Mouse (Mus musculus) ES-E14 (cell line): ENCODE results near the gene Chst11.

Experiments
- CHD2 ChIP-seq: IDR thresholded peaks from 2 replicates; pipeline ENCODE4 v1.6.1; 2014; ENCODE audit warnings: mild to moderate bottlenecking, low read depth, low read length, inconsistent platforms
- HCFC1 ChIP-seq: IDR thresholded peaks from 2 replicates; pipeline ENCODE4 v1.6.1; 2012; ENCODE audit warnings: low read length, inconsistent platforms, borderline replicate concordance; ENCODE audit not compliant: insufficient read depth
- MAFK ChIP-seq: IDR thresholded peaks from 2 replicates; pipeline ENCODE4 v1.6.1; 2014; ENCODE audit warnings: mild to moderate bottlenecking, low read depth, low read length, inconsistent platforms; ENCODE audit not compliant: insufficient read depth
- ZC3H11A ChIP-seq: IDR thresholded peaks from 2 replicates; pipeline ENCODE4 v1.6.1; 2012; ENCODE audit warnings: low read depth, mild to moderate bottlenecking, inconsistent platforms, low read length, borderline replicate concordance
- ZNF384 ChIP-seq: IDR thresholded peaks from 2 replicates; pipeline ENCODE4 v1.6.1; 2012; ENCODE audit warnings: low read depth, low read length, inconsistent platforms

DNA sequence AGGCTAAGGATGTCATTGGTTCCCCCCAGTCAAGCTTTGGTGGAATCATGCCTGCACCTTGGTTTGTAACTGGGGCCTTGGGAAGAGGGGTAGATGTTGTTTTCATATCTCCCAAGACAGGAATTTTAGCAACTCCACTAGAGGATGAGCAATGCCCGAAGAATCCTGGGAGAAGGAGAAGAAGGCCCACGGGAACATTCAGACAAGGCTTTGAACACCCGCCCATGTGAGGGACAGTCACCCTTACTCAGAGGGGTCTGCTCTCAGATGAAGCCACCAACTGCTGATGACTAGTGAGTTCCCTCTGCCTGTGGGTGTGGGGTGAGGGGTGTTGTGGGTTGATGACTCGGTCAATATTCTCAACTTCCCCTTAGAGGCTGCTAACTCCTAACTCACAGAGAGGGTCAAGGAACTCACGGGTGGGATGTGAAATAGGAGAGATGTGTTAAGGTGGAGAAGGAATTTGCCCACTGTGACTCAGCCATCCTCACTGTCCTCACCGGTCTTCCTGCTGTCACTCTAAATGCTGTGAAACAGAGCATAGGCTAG lies 22.8 kb upstream of the Chst11 start:
- TF ChIP-seq MAFK (no peak), ZNF384 (no peak), CHD2 (no peak), HCFC1 (no peak), ZC3H11A (no peak)
